Mouse (Mus musculus) CH12.LX (cell line): ENCODE data around the gene Gpr183. TPM values are rescaled to one million over a fixed set of nuclear protein-coding genes. Genes with fewer than 3 reads are reported as not detected.

Source experiments
- DNase-seq: peaks from one replicate; pipeline ENCODE4 v3.0.0-alpha.2; 2013; ENCODE audit errors: extremely low read depth
- H3K27ac ChIP-seq: 2 replicates; pipeline ENCODE4 v1.5.1; 2012; ENCODE audit warnings: low read depth, mild to moderate bottlenecking, control low read depth, moderate library complexity; ENCODE audit not compliant: insufficient read depth
- H3K27me3 ChIP-seq: replicated peaks from 2 replicates; pipeline ENCODE3; 2012; ENCODE audit warnings: inconsistent platforms
- H3K36me3 ChIP-seq, 2 experiments: replicated peaks in 1 of 2; 2 replicates each; pipeline versions ENCODE3 to v1.6.1; 2012; ENCODE audit warnings: inconsistent platforms in 1 of 2, low read length in 1 of 2, mild to moderate bottlenecking in 1 of 2, mixed read lengths in 1 of 2, moderate library complexity in 1 of 2; ENCODE audit not compliant: control insufficient read depth in 1 of 2, insufficient read depth in 1 of 2
- H3K4me1 ChIP-seq, 2 experiments: 2 replicates each; pipeline ENCODE4 v1.6.1; 2012; ENCODE audit warnings: inconsistent platforms in 1 of 2, moderate library complexity in 1 of 2; ENCODE audit not compliant: insufficient read depth in 2 of 2, control insufficient read depth in 1 of 2
- H3K4me2 ChIP-seq: 2 replicates; pipeline ENCODE4 v1.6.1; 2012; ENCODE audit warnings: low read depth, mild to moderate bottlenecking, control low read depth; ENCODE audit not compliant: poor library complexity, insufficient read depth, severe bottlenecking
- H3K4me3 ChIP-seq, 3 experiments: fragments of 150-350 bp in 1 of 3; sonication (generic) in 1 of 3; replicated peaks in 1 of 3; 2 replicates each; pipeline versions ENCODE3 to v1.5.1; 2011 to 2012; ENCODE audit warnings: low read depth in 2 of 3, low read length in 2 of 3, mild to moderate bottlenecking in 2 of 3, moderate library complexity in 2 of 3, control low read depth in 1 of 3, improper control_type of control experiment in 1 of 3, inconsistent platforms in 1 of 3, mixed read lengths in 1 of 3; ENCODE audit not compliant: poor library complexity in 1 of 3
- H3K79me2 ChIP-seq: replicated peaks from 2 replicates; pipeline ENCODE4 v1.6.1; 2012; ENCODE audit warnings: mild to moderate bottlenecking, moderate library complexity; ENCODE audit not compliant: control insufficient read depth, poor library complexity, insufficient read depth, severe bottlenecking; ENCODE audit errors: extremely low read depth
- H3K9ac ChIP-seq: 2 replicates; pipeline ENCODE4 v1.6.1; 2012; ENCODE audit warnings: low read depth, mild to moderate bottlenecking, control low read depth, moderate library complexity; ENCODE audit not compliant: insufficient read depth
- H3K9me3 ChIP-seq: replicated peaks from 2 replicates; pipeline ENCODE3; 2012; ENCODE audit warnings: low read length, inconsistent platforms, mixed read lengths
- CHD2 ChIP-seq: IDR thresholded peaks from 2 replicates; pipeline ENCODE4 v1.6.1; 2011; ENCODE audit warnings: low read length, improper control_type of control experiment
- E2F4 ChIP-seq: IDR thresholded peaks from 2 replicates; pipeline ENCODE4 v1.6.1; 2011; ENCODE audit warnings: low read depth, low read length, improper control_type of control experiment; ENCODE audit not compliant: insufficient replicate concordance
- IRF4 ChIP-seq: IDR thresholded peaks from 2 replicates; pipeline ENCODE4 v1.6.1; 2014; ENCODE audit warnings: low read depth, mild to moderate bottlenecking, inconsistent platforms, low read length, improper control_type of control experiment
- JUN ChIP-seq: IDR thresholded peaks from 2 replicates; pipeline ENCODE4 v1.6.1; 2011; ENCODE audit warnings: low read depth, mild to moderate bottlenecking, low read length, improper control_type of control experiment, moderate library complexity; ENCODE audit not compliant: insufficient read depth
- JUND ChIP-seq: conservative IDR thresholded peaks from 2 replicates; pipeline ENCODE4 v1.6.1; 2011; ENCODE audit warnings: low read depth, low read length, improper control_type of control experiment
- KAT2A ChIP-seq: IDR thresholded peaks from 2 replicates; pipeline ENCODE4 v1.6.1; 2012; ENCODE audit warnings: low read length, improper control_type of control experiment, inconsistent platforms; ENCODE audit not compliant: insufficient replicate concordance
- MAX ChIP-seq: IDR thresholded peaks from 2 replicates; pipeline ENCODE4 v1.6.1; 2011; ENCODE audit warnings: low read length, improper control_type of control experiment
- MAZ ChIP-seq: IDR thresholded peaks from 2 replicates; pipeline ENCODE4 v1.6.1; 2012; ENCODE audit warnings: low read depth, mild to moderate bottlenecking, inconsistent platforms, low read length, improper control_type of control experiment, moderate library complexity
- MEF2A ChIP-seq: IDR thresholded peaks from 2 replicates; pipeline ENCODE4 v1.6.1; 2014; ENCODE audit warnings: low read depth, mild to moderate bottlenecking, inconsistent platforms, low read length, improper control_type of control experiment, borderline replicate concordance
- MXI1 ChIP-seq: IDR thresholded peaks from 2 replicates; pipeline ENCODE4 v1.6.1; 2011; ENCODE audit warnings: mild to moderate bottlenecking, low read depth, low read length, improper control_type of control experiment
- NRF1 ChIP-seq: IDR thresholded peaks from 2 replicates; pipeline ENCODE4 v1.6.1; 2014; ENCODE audit warnings: low read depth, mild to moderate bottlenecking, inconsistent platforms, low read length, improper control_type of control experiment, moderate library complexity
- POLR2AphosphoS2 ChIP-seq: IDR thresholded peaks from 2 replicates; pipeline ENCODE4 v1.6.1; 2011; ENCODE audit warnings: low read depth, low read length, improper control_type of control experiment
- TBP ChIP-seq: conservative IDR thresholded peaks from 2 replicates; pipeline ENCODE4 v1.6.1; 2011; ENCODE audit warnings: low read depth, low read length, improper control_type of control experiment
- UBTF ChIP-seq: IDR thresholded peaks from 2 replicates; pipeline ENCODE4 v1.6.1; 2012; ENCODE audit warnings: low read depth, mild to moderate bottlenecking, inconsistent platforms, low read length, improper control_type of control experiment, moderate library complexity
- USF2 ChIP-seq: conservative IDR thresholded peaks from 2 replicates; pipeline ENCODE4 v1.6.1; 2011; ENCODE audit warnings: low read depth, low read length, improper control_type of control experiment
- ZMIZ1 ChIP-seq: IDR thresholded peaks from 2 replicates; pipeline ENCODE4 v1.6.1; 2012; ENCODE audit warnings: low read depth, mild to moderate bottlenecking, inconsistent platforms, low read length, improper control_type of control experiment
- ZNF384 ChIP-seq: IDR thresholded peaks from 2 replicates; pipeline ENCODE4 v1.6.1; 2012; ENCODE audit warnings: low read depth, low read length, improper control_type of control experiment, inconsistent platforms
- dilution Hi-C: fragments of 300-500 bp; cut with MboI; formaldehyde crosslinking; loops from 2 replicates; pipeline ENCODE4 v1.14.3; 2020; ENCODE audit warnings: low sequenced_read_pairs; ENCODE audit not compliant: extremely low pct_unique_long_range_greater_than_20kb, extremely low pct_ligation_motif_present
- in situ Hi-C: fragments of 300-500 bp; cut with MboI; formaldehyde crosslinking; loops from 3 replicates; pipeline ENCODE4 v1.14.3; 2019; ENCODE audit warnings: low sequenced_read_pairs, low pct_ligation_motif_present, low pct_unique_long_range_greater_than_20kb, mixed read lengths
- polyA plus RNA-seq: library from polyadenylated mRNA; unstranded; fragments of >175 nt; gene quantifications from 2 replicates; pipeline ENCODE4 v1.2.1, GENCODE M21; 2012; ENCODE audit warnings: low read depth; ENCODE audit not compliant: insufficient read length
- total RNA-seq, 2 experiments: library from RNA; depleted of rRNA; stranded (reverse); fragments of 300-350 nt in 1 of 2; fragments of >200 nt in 1 of 2; gene quantifications; 2 replicates each; pipeline ENCODE4 v1.2.3; 2012 to 2014

Gpr183 gene
- total and polyA plus RNA-seq, 3 experiments, result 3.6 to 16.3 (median 8.3) TPM

DNA sequence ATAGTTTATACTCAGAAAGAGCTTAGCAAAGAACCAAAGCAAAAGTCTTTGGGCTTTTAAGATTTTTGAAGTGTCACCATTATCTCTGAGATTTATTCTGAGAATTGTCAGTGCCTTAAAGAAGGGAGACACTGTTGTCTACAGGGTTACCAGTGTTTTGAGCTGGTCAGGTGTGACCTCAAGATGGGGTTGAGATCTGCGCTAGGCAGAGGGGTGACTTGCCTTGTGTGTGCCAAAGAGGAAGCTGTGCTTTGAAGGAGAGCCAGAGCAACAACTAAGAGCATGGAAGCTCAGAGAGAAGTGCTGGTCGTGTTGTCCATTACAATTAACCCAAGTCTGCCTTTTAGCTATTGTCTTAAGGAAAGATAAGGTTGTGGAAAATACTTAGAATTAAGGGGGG is 4.5 kb downstream of the Gpr183 start:
- Histone ChIP-seq H3K4me1 (peaks cover 35 to 83% of the 10 kb centered on the region in 2 experiments), H3K4me3 (no peak overlapping the region), H3K4me2 (no peak overlapping the region), H3K9ac (no peak overlapping the region), H3K9me3 (no peaks in the 10 kb centered on the region), H3K27ac (0 out of 2 replicates have a peak overlapping the region, but pooled peaks have one; percentile 40), H3K79me2 (peaks cover 3% of the 10 kb centered on the region; the same call in 1 of the 2 replicates), H3K36me3 (peaks cover 0 to 27% of the 10 kb centered on the region in 2 experiments), H3K27me3 (no peaks in the 10 kb centered on the region)
- DNase-seq, result no peak
- TF ChIP-seq TBP (no peak), JUN (no peak), CHD2 (no peak), ZMIZ1 (no peak), MAZ (no peak)
- dilution Hi-C loops (no loop called here), in situ Hi-C loops (no loop called here)

- Histone ChIP-seq H3K36me3 (peaks cover 0 to 29% of the 10 kb centered on the region in 2 experiments), H3K79me2 (peaks cover 3% of the 10 kb centered on the region; the same call in 1 of the 2 replicates), H3K4me1 (peaks cover 33 to 85% of the 10 kb centered on the region in 2 experiments), H3K27ac (no peak overlapping the region), H3K27me3 (no peaks in the 10 kb centered on the region), H3K9ac (no peak overlapping the region), H3K4me2 (no peak overlapping the region), H3K4me3 (no peak overlapping the region), H3K9me3 (no peaks in the 10 kb centered on the region)
- in situ Hi-C loops, result no loop called here
- no peak for DNase-seq
- dilution Hi-C loops, result no loop called here
- no peak for TF ChIP-seq USF2
- TF ChIP-seq MXI1, result no peak
- no peak for TF ChIP-seq CHD2
- no peak for TF ChIP-seq POLR2AphosphoS2
- no peak for TF ChIP-seq ZNF384
- no peak for TF ChIP-seq KAT2A
- no peak for TF ChIP-seq MAZ
- TF ChIP-seq JUND, result no peak
- no peak for TF ChIP-seq MAX
- TF ChIP-seq UBTF, result no peak
- TF ChIP-seq ZMIZ1, result no peak
- TF ChIP-seq IRF4, result no peak
- TF ChIP-seq MEF2A, result no peak
- TF ChIP-seq E2F4, result no peak
- TF ChIP-seq NRF1, result no peak
Measured at GRCm38 (mm10) chr14:121960031-121960430, 5.0 kb downstream of the Gpr183 start.
